Mouse (Mus musculus) spleen, postnatal 4 days (tissue): Measurements from ENCODE around the gene Cckbr.
A peak's percentile ranks its signal among the peaks of the same experiment; 100 is the strongest.

ENCODE experiments used
- DNase-seq, 2 experiments: peaks; one replicate each; pipeline ENCODE4 v3.0.0; 2022; ENCODE audit warnings: low spot score in 2 of 2

The Cckbr gene

DNA sequence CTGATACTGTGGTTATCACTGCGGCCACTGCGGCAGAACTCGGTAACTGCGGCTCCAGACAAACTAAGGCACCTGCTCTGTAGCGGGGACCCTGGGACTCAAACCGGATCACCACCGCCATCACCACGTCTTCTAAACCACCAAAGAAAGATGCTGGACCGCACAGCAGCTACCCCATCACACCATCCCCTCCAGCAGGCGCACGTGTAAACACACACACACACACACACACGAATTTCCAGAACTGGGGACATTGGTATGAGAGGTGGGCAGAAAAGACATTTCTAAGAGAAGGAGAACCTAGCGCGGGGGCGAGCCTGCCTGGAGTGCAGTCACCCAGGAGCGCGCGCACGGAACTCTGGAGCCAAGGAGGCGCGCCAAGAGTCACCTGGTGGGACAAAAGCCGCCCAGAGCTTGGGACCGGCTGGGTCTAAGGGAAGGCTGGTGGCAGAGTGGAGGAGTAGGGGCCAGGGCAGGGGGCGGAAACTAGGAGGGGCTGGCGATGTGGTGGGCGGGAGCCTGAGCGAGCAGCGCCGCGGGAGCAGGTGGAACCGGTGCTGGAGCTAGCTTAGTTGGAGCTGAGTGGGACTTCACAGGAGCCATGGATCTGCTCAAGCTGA is at the start of gene Cckbr:
Gene Cckbr (plus strand): TSS at position 308 of the 620 bp plus-strand sequence.
- no peak for DNase-seq

GRCm38 (mm10) chr7:105380329-105380728 is 45.2 kb upstream of the Cckbr start:
- DNase-seq, result no peak

- DNase-seq, result no peak
These were observed 37.8 kb upstream of the Cckbr start for GRCm38 (mm10) chr7:105387696-105388095.

DNA sequence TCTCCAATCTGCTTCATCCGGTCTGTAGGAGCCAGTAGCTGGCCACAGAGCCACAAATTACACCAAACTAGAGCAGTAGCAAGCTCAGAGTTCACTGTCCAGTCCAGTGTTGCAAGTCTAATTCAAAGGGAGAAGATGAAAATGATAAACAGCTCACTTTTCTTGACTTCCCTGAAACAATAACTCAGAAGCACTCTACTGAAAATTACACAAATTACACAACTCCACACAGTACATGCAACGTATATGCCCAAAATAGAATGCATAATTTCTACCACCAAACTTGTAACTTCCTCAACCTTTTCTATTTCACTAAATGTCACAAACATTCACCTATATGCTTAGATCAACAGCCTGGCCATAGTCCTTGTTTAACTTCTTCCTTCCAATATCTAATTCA is 35.3 kb upstream of the Cckbr start:
- no peak for DNase-seq

DNA sequence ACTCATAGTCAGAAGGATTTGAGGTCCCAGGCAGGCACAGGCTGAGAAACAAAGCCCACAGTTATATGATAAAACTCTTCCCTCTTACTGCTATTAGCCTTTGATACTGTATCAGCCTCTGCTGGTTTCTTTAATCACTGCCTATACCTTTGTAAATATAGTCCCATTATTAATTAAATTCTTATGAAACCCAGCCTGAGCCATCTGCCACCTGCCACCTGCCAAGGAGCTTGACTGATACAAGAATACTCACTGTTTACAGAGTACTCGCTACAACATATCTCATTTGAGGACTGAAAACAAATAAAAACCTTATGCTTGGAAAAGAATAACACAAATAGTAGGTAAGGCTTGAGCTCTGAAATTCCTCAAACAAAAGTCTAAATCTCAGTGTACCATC is 30.9 kb upstream of the Cckbr start:
- DNase-seq, result no peak

- no peak for DNase-seq
These were observed 30.3 kb upstream of the Cckbr start for GRCm38 (mm10) chr7:105395131-105395820.

DNA sequence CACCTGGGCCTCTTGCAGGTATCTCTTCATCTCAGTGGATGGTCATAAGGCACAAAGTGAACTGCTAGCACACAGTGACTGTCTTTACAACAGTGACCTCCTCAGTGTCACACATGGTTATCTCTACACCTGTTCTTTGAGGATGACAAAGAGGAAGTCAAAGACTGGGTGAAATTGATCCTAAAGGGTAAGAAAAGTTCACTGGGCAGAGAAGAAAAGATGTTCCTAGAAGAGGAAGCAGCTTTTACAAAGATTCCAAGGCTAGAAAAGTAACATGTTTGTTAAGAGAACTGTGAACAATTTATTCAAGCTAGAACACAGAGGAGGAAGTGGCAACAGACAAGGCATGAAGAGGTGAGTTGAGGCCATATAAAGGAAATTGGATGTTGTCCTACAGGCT is 29.4 kb upstream of the Cckbr start:
- DNase-seq, result no peak

- DNase-seq, result no peak
These were observed 26.2 kb upstream of the Cckbr start for GRCm38 (mm10) chr7:105399058-105399934.

- DNase-seq, result peak; percentile 99
These were observed 25.5 kb upstream of the Cckbr start, which contains the start of gene Fam160a2 for GRCm38 (mm10) chr7:105399935-105400624. TSS of gene Fam160a2 (minus strand) at chr7:105400054.

- no peak for DNase-seq
These were observed 21.3 kb upstream of the Cckbr start, which contains the start of gene Cnga4 for GRCm38 (mm10) chr7:105404268-105404667. TSS of gene Cnga4 (plus strand) at chr7:105404568.

DNA sequence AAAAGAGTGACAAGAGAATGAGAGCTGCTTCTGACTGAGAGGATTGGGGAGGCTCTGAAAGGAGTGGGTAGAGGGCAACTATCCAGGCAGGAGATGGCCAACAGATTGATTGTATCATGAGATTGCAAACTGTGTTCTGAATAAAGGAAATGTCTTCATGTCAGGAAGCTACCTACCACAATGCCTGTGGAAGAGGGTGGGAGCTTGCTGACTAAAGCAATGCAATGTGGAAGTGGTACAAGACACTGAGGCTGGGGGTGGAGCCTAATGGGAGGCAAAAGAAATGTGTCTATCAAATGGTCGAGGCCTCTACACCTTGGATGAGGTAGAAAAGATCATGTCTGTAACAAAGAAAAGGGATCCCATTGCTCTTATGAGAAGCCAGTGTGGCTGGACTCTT is 19.2 kb upstream of the Cckbr start:
- no peak for DNase-seq

GRCm38 (mm10) chr7:105411874-105412632 is 13.5 kb upstream of the Cckbr start:
- peak; percentile 56 to 89 for DNase-seq

DNA sequence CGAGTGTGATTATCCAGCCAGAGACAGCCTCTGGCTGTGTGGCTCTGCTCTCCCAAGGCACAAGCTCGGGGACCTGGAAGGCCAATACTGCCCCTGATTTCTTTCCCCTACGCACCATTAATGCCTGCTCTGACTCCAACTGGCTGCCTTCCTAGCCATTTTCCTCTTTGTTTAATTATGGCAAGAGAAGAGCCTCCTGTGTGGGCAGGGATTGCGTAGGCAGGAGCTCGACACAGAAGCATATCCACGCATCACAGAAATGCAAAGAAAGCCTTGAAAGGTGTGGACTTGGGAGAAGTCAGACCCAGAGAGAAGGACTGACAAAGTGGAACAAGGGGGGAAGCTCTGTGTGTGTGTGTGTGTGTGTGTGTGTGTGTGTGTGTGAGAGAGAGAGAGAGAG is 11.1 kb upstream of the Cckbr start:
- no peak for DNase-seq

- no peak for DNase-seq
These were observed 9.0 kb upstream of the Cckbr start for GRCm38 (mm10) chr7:105416529-105416928.

GRCm38 (mm10) chr7:105418106-105418505 is 7.4 kb upstream of the Cckbr start:
- no peak for DNase-seq

- DNase-seq, result no peak
These were observed 4.6 kb upstream of the Cckbr start for GRCm38 (mm10) chr7:105420903-105421302.

DNA sequence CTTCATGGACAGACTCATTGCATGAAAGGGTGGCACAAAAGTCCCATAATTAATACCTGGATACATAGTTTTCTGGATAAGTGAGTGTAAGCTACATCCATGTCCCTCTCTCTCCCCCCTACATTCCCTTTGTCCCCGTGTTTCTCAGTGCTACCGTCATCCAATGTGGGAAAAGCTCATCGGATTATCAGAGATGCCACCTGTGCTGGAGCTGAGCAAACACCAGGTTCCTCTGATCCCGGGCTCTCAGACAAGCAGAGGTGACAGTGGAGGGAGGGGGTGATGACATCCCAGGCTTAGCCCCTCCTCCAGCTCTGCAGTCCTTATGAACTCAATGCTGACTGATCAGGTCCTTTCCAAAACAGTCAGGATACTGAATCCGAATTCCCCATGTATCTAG is 1.2 kb upstream of the Cckbr start:
- no peak for DNase-seq

- no peak for DNase-seq
These were observed 520 bp downstream of the Cckbr start for GRCm38 (mm10) chr7:105426051-105426450.

- DNase-seq, result no peak
These were observed 6.5 kb downstream of the Cckbr start for GRCm38 (mm10) chr7:105432058-105432457.

DNA sequence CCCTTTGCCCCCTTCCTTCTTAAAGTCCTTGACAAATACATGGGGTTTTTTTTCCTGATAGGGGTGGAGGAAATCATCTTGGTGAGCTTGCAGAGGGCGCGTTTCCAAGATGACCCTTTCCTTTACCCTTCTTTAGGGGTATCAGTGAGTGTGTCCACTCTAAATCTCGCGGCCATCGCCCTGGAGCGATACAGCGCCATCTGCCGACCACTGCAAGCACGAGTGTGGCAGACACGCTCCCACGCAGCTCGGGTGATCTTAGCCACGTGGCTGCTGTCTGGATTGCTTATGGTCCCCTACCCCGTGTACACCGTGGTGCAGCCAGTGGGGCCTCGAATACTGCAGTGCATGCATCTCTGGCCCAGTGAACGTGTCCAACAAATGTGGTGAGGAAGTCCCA is 8.3 kb downstream of the Cckbr start:
- no peak for DNase-seq

GRCm38 (mm10) chr7:105434798-105435197 is 9.3 kb downstream of the Cckbr start:
- DNase-seq, result no peak
